Mouse (Mus musculus): ENCODE measurements around the gene Fbxw4.

The Fbxw4 gene

GRCm38 (mm10) chr19:45541409-45542041, 118.6 kb downstream of the Fbxw4 start:
- peak; percentile 64 for DNase-seq (ENCODE audit: low spot score)

- DNase-seq (ENCODE audit: low spot score) = no peak
Observed at GRCm38 (mm10) chr19:45540657-45541408, 119.3 kb downstream of the Fbxw4 start.

DNA sequence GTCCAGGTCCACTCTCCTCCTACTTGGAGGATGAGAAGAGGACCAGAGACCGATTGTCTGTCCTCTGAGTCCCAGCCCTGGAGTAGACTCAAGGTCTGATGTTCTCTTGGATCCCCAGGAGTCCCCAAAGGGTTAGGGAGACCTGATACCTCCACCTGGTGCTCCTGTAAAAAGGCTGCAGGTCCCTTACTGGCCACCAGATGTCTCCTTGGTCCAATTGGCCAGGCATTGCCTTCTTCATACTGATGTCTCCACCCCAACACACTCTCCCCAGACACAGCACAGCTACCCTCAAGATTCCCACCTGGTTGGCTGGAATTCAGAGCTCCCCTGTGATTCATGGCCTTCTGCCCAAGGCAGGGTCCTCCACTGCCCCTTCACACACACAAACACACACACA, 122.6 kb downstream of the Fbxw4 start:
- peak; percentile 47 for DNase-seq (ENCODE audit: low spot score)

DNA sequence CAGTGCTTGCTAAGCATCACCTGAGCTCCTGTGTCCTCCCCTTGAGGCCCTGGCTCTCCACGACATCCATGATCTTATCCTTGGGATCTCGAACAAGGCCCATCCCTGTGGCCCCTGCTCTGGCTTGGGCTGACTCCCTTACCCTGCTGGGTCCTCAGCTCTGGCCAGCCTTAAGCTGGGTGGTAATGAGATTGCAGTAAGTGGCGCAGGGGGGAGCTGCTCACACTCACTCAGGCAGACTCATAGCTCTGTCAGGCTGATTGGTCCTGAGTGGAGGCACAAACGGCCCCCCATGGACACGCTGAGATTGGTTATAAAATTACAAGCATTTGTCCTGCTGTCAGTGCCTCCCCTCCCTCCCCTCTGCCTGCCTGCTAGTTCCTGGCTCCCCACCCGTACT, 124.2 kb downstream of the Fbxw4 start:
- no peak for DNase-seq (ENCODE audit: low spot score)

GRCm38 (mm10) chr19:45535214-45535735, 124.8 kb downstream of the Fbxw4 start:
- no peak for DNase-seq (ENCODE audit: low spot score)

- DNase-seq (ENCODE audit: low spot score) = no peak
Observed at GRCm38 (mm10) chr19:45533617-45534016, 126.5 kb downstream of the Fbxw4 start.

GRCm38 (mm10) chr19:45531554-45531953, 128.6 kb downstream of the Fbxw4 start:
- no peak for DNase-seq (ENCODE audit: low spot score)

GRCm38 (mm10) chr19:45530200-45530995, 129.7 kb downstream of the Fbxw4 start:
- no peak for DNase-seq (ENCODE audit: low spot score)

GRCm38 (mm10) chr19:45529294-45529693, 130.8 kb downstream of the Fbxw4 start:
- no peak for DNase-seq (ENCODE audit: low spot score)

All from ovary, postnatal 36 days (tissue).